Mouse (Mus musculus) left cerebral cortex, postnatal 25 days (tissue): ENCODE data around the gene Ribc2. TPM values are rescaled to one million over a fixed set of nuclear protein-coding genes. Genes with fewer than 3 reads are reported as not detected.
A peak's percentile ranks its signal among the peaks of the same experiment; 100 is the strongest.

Experiments used
- DNase-seq, 2 experiments: peaks; one replicate each; pipeline ENCODE4 v3.0.0; 2022; ENCODE audit warnings: low spot score in 2 of 2, mixed read lengths in 1 of 2
- intact Hi-C: fragments of 180-260 bp; cut with DNase I; formaldehyde crosslinking; loops from one replicate; pipeline ENCODE4 v1.15.1; 2025
- total RNA-seq, 2 experiments: library from RNA; stranded (reverse); gene quantifications; 2 replicates each; pipeline ENCODE4 v1.2.3; 2021

The Ribc2 gene
- total RNA-seq, 2 experiments from 2014 or later = not detected

DNA sequence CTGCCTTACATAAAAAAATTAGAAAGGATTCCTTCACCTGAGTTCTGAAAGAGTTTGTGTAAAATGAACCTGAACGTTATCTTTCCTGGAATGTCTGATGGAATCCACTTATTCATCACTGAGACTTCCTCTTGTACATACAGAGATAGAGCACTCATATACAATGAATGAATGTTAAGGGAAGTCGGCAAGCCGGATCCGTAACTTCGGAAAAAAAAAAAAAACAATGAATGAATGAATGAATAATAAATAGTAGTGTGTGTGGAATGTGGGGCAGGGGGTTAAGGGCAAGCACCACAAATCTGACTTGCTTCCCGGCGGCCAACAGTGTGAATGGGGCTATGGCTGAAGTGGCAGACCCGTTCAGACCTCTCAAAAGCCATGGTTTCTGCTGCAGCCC lies 45.7 kb downstream of the Ribc2 start:
- peak in 1 of 2 experiments; percentile 38 for DNase-seq
- intact Hi-C loops = no loop called here

DNA sequence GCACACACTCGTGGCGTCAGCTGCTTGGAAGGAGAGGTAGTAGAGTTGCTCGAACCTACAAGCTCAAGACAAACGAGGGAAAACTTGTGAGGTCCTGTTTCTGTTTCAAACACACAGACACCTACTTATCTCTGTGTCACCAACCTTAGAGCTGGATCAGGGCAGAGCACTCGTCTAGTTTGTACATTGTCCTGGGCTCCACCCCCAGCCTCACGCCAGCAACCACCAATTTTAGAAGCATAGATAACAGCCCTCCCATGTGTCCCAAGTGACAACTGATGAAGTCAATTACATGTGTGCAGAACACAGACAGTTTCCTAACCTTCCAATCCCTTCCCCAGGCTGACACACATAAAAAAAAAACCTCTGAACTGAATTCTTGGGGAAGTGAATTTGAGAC lies 46.3 kb downstream of the Ribc2 start:
- no peak for DNase-seq
- intact Hi-C loops = no loop called here

DNA sequence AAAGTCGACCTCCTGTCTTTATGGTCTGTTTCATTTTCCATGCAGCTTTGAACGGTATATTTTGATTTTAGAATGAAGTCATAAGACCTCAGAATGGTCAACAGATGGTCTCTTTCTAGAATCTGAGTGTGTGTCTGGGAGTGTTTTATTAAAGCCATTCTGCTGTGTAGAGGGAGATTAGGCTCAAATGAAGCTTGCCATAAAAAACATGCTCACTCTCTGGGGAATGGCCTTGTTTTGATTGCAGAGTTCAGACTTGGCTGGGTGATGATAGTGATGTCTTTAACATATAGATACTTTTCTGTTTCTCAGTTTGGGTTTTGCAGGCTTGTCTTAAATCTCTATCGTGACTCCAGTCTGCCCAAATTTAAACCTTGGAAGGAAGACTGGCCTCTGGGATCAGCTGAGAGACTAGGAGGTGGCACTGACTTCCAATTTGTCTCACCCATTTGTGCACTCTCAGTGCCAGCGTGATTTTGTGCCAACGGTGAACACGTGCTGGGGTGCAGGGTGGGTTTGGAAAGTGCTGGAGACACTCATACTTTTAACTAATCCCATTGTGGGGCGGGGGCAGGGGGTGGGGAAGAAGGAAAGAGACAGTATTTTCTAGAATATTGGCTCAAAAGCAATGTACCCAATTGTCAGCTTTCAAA lies 47.8 kb downstream of the Ribc2 start:
- no peak for DNase-seq
- intact Hi-C loops = no loop called here

DNA sequence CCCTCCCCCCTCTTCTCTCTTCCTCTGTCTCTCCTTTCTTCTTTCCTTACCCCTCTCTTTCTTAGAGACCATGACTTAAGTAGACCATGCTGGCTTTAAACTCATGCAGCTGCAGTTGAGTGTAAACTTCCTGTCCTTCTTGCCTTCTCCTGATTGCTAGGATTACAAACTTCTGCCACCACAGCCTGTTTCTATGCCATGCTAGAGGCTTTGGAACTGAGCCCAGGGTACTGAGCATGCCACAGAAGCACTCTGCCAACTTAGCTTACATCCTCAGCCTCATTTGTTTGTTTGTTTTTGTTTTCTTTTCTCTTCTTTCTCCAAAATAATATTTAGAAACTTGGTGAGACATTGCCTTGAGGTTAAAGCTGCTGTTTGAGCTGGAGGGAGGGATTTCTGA lies 48.5 kb downstream of the Ribc2 start:
- intact Hi-C loops = no loop called here
- DNase-seq = no peak

DNA sequence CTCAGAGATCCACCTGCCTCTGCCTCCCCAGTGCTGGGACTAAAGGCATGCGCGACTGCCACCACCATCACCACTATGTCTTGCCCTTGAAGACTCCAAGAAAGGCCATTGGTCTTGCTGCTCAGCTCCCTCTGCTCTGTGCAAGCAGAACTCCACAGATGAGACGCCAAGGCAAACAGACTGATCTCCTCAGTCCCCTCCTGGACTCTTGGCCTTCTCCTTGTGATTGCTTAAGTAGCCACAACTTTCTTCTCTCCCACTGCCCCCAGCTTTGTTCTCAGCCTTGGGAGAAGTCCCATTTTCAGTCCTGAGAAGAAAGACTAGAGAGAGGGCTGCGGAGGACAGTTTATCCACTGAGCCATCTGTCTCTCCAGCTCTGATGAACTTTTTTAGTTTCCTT lies 50.2 kb downstream of the Ribc2 start:
- intact Hi-C loops = no loop called here

DNA sequence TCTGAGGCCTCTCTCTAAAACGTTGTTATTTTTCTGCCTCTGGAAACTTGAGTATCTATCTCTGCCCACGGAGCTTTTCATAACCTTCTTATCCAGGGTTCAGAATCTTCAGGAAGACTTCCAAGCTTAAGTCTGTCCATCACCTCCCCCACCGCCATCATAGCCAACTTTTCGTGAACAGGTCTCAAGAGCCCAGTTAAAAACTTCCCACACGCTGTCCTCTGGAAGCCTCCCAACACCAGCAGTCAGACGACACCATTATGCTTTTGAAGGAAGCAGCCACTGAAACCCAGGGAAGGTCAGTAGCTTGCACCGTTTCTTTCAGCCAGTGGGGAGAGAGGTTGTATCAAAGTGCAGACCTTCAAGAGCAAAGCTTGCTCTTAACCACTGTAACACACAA lies 55.0 kb downstream of the Ribc2 start:
- DNase-seq = no peak
- intact Hi-C loops = no loop called here

More for the DNA sequence above, 50.2 kb downstream of the Ribc2 start:
- no peak for DNase-seq

DNA sequence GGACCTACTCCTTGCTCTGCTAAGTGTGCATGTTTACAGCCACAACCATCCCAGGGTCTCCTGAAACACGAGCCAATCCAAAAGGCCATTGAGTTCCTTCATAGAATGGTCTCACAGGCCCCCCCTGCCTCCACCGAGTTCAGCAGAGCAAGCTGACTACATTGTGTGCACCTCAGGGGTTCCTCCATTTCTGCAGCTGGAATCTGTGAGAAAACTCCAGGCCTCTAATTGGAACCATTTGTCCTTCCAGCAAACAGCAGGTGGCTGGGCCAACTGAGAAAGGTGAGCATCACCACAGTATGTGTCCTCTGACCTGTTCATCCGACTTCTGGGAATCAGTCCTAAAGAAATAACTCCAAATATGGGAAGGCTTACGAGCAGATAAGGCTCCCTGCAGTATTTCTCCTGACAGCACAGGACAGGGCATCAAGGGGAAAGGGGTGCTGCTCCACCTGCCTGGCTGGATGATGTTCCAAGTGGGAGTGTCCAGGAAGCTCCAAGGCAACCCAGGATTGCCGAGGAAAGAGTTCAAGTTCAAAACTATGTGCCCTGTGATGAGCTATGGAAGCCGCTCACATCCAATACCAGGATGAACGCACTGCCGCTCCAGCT lies 56.4 kb downstream of the Ribc2 start:
- intact Hi-C loops = no loop called here
- DNase-seq = no peak

Other genes starting within 250 kb of the Ribc2 start
- 1 to 10 TPM; 1.1 to 1.2 TPM for gene Gm29666, start 212.0 kb upstream of the Ribc2 start, total RNA-seq
- 10 to 100 TPM; 32.5 to 34.5 TPM for gene Nup50, start 208.7 kb upstream of the Ribc2 start, total RNA-seq
- gene 5031439G07Rik, start 143.5 kb upstream of the Ribc2 start, total RNA-seq = 10 to 100 TPM; 77.7 to 82.7 TPM
- gene Upk3a, start 114.9 kb upstream of the Ribc2 start, total RNA-seq = not detected
- 10 to 100 TPM; 22.7 to 23.5 TPM for gene Fam118a, start 103.1 kb upstream of the Ribc2 start, total RNA-seq
- gene Smc1b, start 114 bp upstream of the Ribc2 start, total RNA-seq = not detected
- 10 to 100 TPM; 10.3 to 10.8 TPM for gene Fbln1, start 73.9 kb downstream of the Ribc2 start, total RNA-seq
- 100 to 1,000 TPM; 267 to 268 TPM for gene Atxn10, start 204.2 kb downstream of the Ribc2 start, total RNA-seq